Mouse (Mus musculus) bone marrow, adult 2 months (tissue): ENCODE measurements around the gene Car4. TPM values are rescaled to one million over a fixed set of nuclear protein-coding genes. Genes with fewer than 3 reads are reported as not detected.

Source experiments
- H3K27ac ChIP-seq: fragments of 200-500 bp; 2 replicates; pipeline ENCODE4 v1.5.1; 2012; ENCODE audit warnings: low read depth, mild to moderate bottlenecking, control low read depth, inconsistent platforms, low read length; ENCODE audit not compliant: control insufficient read depth, poor library complexity, insufficient read depth
- H3K4me1 ChIP-seq: fragments of 200-500 bp; 2 replicates; pipeline ENCODE4 v1.6.1; 2011; ENCODE audit warnings: low read length; ENCODE audit not compliant: control insufficient read depth, insufficient read depth
- H3K4me3 ChIP-seq: fragments of 200-500 bp; replicated peaks from 2 replicates; pipeline ENCODE3; 2011; ENCODE audit warnings: mild to moderate bottlenecking, low read depth, low read length, control low read depth; ENCODE audit not compliant: control insufficient read depth
- CTCF ChIP-seq: fragments of 200-500 bp; IDR thresholded peaks from 2 replicates; pipeline ENCODE4 v1.5.1; 2011; ENCODE audit warnings: low read length, control low read depth; ENCODE audit not compliant: control insufficient read depth, insufficient read depth
- POLR2A ChIP-seq: fragments of 200-500 bp; IDR thresholded peaks from 2 replicates; pipeline ENCODE4 v1.6.1; 2011; ENCODE audit warnings: low read depth, mild to moderate bottlenecking, control low read depth, low read length, borderline replicate concordance; ENCODE audit not compliant: control insufficient read depth
- WGBS: fragments of 180-500 bp; shearing (Covaris S2); methylation state at CpG from one replicate; pipeline ENCODE4 v1.1.7; 2018; 5-methylcytosine and 5-hydroxymethylcytosine counted together
- polyA plus RNA-seq: library from polyadenylated mRNA; stranded (reverse); fragments of >200 nt; gene quantifications from 2 replicates; pipeline ENCODE4 v1.2.4, GENCODE M21; 2011; ENCODE audit warnings: low replicate concordance; ENCODE audit not compliant: missing spikeins, insufficient read depth, insufficient read length

The Car4 gene
- polyA plus RNA-seq, 1 experiment = not detected

DNA sequence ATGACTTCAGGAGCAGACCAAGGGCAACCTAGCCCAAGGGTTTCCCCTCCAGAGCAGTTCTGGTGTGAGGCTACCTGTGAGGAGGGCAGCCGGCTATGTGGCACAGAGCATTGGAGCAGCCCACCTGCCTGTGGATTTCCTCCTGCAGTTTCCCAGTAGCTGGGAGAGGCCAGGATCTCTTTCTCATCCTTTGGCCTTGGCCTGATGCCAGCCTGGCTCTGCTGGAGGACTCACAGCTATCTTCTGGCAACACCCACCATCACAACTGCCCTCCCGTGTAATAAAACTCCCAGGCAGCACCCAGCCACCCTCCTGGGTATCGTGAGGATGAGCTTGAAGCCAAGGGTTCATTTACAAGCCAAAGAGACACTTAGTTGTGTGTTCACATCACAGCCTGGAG, 14.5 kb downstream of the Car4 start:
- TF ChIP-seq POLR2A = no peak
- no peak for TF ChIP-seq CTCF
- WGBS = 71% methylated on average over 3 of the region's 3 CpGs

DNA sequence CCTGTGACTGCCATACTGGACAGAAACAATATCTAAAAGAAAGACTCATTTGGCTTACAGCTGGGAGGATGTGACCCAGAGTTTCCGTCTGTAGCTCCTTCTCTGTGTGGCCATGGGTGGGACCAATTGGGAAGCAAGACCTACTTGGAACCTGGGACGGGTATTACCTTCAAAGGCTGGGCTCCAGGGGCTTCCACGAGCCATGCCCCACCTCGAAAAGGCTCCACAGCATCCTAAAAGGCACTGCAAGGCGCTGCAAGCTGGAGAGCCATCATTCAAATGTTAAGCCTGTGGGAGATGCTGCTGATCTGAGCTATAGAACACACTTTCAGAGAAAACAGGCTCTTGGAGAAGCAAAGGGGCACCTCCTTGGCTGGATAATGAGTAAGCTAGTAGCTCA, 16.1 kb downstream of the Car4 start:
- Histone ChIP-seq H3K4me3 (no peak overlapping the region), H3K4me1 (no peaks in the 10 kb centered on the region), H3K27ac (no peak overlapping the region)
- TF ChIP-seq CTCF (no peak), POLR2A (no peak)
- 65% methylated on average over 5 of the region's 5 CpGs for WGBS

More for the DNA sequence above, 14.5 kb downstream of the Car4 start:
- Histone ChIP-seq H3K4me1 (no peaks in the 10 kb centered on the region), H3K4me3 (no peak overlapping the region), H3K27ac (no peak overlapping the region)

DNA sequence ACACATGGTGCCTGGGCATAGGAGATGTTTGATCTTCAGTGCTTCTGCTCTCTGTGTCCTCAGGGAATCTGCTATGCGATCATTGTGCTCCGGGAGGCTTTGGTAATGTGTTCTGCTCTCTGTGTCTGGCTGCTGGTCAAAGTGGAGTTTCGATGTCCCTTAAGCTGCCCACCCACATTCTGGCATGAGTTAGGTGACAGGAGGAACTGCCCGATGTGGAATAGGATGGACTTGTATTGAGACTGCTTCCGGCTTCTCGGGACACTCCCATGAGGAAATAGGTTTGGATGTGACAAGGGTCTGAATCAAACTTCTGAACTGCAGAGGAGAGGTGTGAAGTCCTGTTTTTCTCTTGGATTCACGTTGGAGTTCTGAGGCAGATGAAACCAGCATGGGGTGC, 17.0 kb downstream of the Car4 start:
- H3K4me3 ChIP-seq = no peak overlapping the region
- H3K4me1 ChIP-seq = peaks cover 1% of the 10 kb centered on the region; the same call in 1 of the 2 replicates
- no peak overlapping the region for H3K27ac ChIP-seq
- 73% methylated on average over 7 of the region's 7 CpGs for WGBS
- TF ChIP-seq POLR2A (no peak), CTCF (no peak)

DNA sequence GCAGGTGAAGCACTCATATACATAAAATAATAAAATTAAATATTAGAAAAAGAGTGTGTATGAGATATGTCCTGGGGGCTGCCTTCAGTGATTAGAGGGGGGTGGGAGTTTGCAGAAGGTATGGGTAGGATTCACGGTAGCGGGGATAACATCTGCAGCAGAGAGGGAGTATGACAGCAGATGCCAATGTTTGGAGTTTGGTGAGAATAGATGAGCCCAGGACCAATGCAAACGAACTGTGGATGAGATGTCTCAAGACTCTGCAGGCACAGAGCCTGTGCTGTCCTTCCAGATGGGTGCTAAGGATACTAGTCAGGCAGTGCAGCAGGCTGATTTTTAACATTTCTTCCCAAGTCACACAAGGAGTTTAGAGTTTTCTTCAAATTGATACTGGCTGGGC, 19.1 kb downstream of the Car4 start:
- no peak for TF ChIP-seq CTCF
- no peak for TF ChIP-seq POLR2A
- 78% methylated on average over 3 of the region's 3 CpGs for WGBS
- H3K4me3 ChIP-seq = no peak overlapping the region
- peaks cover 3% of the 10 kb centered on the region; the same call in 1 of the 2 replicates for H3K4me1 ChIP-seq
- no peak overlapping the region for H3K27ac ChIP-seq

DNA sequence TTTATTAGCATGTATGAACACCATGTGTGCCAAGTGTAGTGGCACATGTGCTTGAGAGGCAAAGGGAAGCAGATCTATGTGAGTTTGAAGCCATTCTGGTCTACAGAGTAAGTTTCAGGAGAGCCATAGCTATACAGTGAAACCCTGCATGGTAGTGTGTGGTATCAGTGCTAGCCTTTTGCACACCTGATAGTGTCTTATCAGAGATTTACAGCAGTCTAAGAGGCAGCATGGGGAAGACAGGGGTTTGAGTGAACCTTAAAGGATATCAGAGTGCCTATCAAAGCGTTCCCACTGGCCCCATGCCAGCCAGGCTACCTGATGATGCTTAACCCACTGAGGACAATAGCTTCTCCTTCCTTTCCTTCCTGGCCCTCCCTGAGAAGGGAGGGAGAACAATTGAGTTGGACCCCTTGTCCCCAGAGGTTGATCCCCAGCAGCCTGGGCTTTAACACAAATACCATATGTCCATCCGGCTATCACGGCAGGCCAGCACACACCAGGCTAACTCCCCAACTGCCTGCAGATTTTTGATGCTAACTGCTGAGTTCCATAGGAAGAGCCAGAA, 19.9 kb downstream of the Car4 start:
- WGBS = 71% methylated on average over 3 of the region's 3 CpGs
- Histone ChIP-seq H3K27ac (no peak overlapping the region), H3K4me3 (no peak overlapping the region), H3K4me1 (peaks cover 3% of the 10 kb centered on the region; the same call in 1 of the 2 replicates)
- TF ChIP-seq CTCF (no peak), POLR2A (no peak)

DNA sequence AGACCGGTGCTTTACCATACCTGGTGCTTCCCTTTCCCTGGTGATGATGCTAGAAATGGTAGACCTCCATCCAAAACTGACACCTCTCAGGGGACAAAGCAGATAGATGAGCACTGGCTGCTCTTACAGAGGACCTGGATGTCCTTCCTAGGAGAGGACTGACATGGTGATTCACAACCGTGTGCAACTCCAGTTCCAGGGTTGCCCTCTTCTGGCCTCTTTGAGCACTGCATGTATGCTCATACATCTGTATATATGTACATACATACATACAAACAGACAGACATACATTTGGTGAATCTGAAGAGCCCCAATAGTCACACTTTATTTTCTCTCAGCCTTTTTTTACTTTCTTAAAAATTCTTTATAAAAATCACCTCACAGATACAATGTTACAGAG, 20.5 kb downstream of the Car4 start:
- no peak overlapping the region for H3K27ac ChIP-seq
- WGBS = 60% methylated on average over 2 of the region's 2 CpGs
- TF ChIP-seq POLR2A (no peak), CTCF (peak; percentile 46; the same call in 1 of the 2 replicates)

DNA sequence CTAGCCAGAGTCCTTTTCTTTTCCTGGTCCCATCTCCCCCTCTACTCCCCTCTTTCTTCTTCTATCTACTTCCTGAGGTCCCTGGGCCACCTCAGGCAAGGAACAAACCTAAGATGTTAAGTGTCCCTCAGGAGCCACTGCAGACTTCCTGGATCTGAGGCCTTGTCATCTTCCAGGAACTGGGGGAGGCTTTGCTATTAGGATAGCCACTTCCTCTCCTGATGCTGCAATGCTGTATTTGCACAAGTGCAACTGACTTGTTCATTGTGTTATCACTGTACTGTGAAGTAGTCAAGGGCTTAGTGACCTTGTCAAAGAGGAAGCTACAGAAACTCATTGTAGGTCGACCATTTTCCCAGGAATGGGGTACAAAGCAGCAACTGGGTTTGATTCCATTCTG, 21.8 kb downstream of the Car4 start:
- 16% methylated on average over 1 of the region's 1 CpGs for WGBS
- Histone ChIP-seq H3K4me3 (no peak overlapping the region), H3K4me1 (peaks cover 3% of the 10 kb centered on the region; the same call in 1 of the 2 replicates), H3K27ac (no peak overlapping the region)
- TF ChIP-seq POLR2A (no peak), CTCF (no peak)

More for the DNA sequence above, 20.5 kb downstream of the Car4 start:
- Histone ChIP-seq H3K4me3 (no peak overlapping the region), H3K4me1 (peaks cover 3% of the 10 kb centered on the region; the same call in 1 of the 2 replicates)

DNA sequence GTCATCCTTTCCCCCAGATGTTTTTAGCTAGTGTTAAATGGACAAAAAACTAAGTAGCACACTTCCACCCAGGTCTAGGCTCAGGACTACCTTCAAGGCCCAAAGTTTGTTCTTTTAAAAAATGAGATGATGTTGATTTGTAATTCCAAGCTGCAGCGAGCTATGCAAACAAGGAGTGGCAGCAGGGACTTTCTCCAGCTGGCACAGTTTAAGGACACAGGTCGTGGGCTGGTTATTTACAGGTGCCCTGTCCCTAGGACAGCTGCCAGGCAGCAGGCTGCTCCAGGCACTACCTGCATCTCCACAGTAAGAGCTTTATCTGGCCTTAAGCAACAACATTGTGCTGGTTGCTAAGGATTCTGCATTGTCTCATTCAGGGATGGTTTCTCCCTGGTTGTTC, 23.1 kb downstream of the Car4 start:
- Histone ChIP-seq H3K27ac (no peak overlapping the region), H3K4me3 (no peak overlapping the region), H3K4me1 (peaks cover 3% of the 10 kb centered on the region; the same call in 1 of the 2 replicates)
- 87% methylated on average over 2 of the region's 2 CpGs for WGBS
- TF ChIP-seq CTCF (no peak), POLR2A (no peak)
